Mouse (Mus musculus): ENCODE measurements around the gene Snca. TPM values are rescaled to one million over a fixed set of nuclear protein-coding genes. Genes with fewer than 3 reads are reported as not detected.
"Not testable (repeated sequence)": the region's sequence is repeated elsewhere in the genome, so short reads cannot be mapped to it uniquely, and the experiment has no call there.

Snca gene
- polyA plus RNA-seq, 1 experiment = 533 TPM

DNA sequence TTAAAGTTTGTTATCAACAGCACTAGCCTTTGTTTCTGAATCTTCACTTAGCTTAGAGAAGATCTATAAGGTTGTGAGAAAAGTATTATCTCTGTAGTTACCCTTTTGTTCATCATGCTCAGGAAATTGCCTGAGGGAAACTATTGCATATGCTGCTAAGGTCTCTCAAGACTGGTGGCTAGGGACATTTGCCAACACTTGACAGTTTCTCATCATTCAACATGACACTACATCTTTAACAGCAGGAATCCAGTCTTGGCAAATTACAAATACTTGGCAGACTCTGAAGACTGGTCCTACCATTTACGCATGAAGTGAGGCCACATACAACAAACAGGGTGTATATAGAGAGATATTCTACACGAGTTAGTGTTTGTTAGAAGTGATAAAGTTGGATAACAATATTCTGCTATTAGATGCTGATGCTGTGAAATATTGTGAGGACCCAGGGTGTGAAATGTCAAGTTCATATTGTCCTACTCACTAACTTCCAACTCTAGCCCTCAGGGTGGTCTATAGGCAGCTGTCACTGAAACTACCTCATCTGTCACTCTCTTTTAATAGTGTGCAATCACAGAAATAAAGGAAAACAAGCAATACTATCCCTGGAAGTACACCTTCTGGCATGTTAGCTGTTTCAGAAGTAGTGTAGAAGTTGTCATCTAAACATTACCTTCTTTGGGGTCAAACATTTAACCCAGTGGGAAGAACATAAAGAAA is 105.4 kb downstream of the Snca start:
- DNase-seq (ENCODE audit: extremely low spot score in 1 of 2, low spot score in 1 of 2) = no peak

DNA sequence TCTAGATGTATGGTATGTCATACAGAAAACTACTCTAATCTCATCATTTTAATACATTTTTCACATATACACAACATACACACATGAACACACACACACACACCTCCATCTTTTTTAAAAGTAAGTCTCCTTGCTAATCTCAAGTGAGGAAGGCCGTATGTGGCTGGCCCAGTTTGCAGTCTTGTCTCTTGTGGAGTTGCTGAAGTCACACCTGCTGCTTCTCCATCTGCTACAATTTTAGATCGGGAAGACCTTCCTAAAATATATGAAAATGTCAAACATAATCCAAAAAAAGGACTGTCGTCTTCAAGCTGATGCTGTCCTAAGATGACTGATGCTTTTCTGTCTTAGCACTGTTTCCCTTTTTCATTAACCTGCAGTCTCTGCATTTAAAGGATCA is 112.1 kb downstream of the Snca start:
- DNase-seq (ENCODE audit: extremely low spot score in 1 of 2, low spot score in 1 of 2) = peak; percentile 46 to 67

DNA sequence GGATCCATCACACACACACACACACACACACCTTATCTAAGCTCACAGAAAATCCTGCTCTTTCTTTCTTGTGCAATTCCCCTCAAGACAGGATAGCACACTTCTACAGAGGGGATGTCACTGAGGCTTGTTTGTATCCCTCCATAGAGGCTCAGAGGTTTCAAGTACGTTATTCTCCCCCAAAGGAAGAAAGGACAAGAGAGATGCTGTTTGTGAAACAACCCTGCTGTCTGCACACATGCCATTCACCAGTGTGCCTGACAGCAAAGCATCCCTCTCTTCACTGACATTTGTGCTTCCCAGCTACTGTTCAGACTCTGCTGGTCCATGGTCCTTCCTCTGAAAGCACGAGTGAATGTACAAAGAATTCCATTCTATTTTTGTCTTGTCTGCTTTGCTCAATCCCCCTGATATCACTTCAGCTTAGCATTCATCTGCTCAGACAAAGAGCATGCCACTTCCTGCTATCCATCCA is 119.6 kb downstream of the Snca start:
- DNase-seq (ENCODE audit: extremely low spot score in 1 of 2, low spot score in 1 of 2) = no peak

DNA sequence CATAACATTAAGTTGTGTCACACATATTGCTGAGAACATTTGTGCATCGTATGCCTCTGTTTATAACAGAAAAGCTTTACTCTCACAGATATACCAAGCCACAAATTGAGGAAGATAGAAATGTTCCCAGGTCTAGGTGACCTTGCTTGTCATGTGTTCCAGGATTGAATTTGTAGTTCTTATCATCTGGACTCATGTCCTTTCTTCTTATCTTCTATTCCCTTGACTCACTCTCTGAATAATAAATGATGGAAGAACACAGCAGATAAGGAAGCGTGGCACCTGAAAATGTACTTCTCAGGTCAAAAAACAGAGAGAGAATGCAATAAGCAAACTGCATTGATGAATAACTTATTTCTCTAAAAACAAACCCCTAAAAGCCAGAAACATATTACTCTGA is 131.6 kb downstream of the Snca start:
- DNase-seq (ENCODE audit: extremely low spot score in 1 of 2, low spot score in 1 of 2) = no peak

DNA sequence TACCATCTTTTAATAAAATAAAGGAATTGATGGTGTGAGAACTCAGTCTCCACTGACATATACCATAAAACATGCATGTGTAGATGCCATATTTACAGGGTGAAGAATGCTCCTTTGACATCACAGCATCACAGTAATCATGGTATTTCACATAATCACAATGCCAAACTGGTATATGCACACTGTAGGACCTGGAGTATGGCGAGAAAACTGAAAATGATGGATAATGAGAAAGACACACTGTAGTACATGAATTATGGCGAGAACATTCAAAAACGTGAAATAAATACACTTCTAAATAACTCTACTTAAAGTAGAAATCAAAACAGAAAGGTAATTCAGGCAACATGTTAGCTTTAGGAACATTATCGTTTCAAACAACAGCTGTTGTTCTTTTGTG is 142.6 kb downstream of the Snca start:
- DNase-seq (ENCODE audit: extremely low spot score in 1 of 2, low spot score in 1 of 2) = not testable (repeated sequence)

DNA sequence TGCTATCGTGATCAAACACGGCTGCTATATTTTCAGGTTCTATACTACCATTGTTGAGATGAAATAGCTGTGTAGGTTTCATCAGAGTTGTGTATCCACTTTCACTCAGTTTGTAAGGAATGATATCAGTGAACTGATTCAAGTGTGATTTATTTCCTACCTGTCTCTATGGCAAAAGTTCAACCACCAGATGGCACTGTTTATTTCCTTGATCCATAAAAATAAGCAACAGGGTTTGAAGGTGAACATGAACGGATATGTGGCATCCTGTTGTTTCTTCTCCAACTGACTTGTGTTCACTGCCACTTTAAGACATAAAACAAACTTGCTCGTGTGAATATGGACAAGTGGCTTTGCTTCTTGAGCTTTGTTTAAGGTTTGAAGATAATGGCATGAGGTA is 147.4 kb downstream of the Snca start:
- peak; percentile 2 to 87 for DNase-seq (ENCODE audit: extremely low spot score in 1 of 2, low spot score in 1 of 2)

Other genes with a start within 250 kb of the Snca start
- gene Mmrn1, start 95.1 kb upstream of the Snca start, polyA plus RNA-seq (2012; rRNA removed) = 0.04 TPM in 2 replicates

Data from frontal cortex, adult 2 months (tissue).